Mouse (Mus musculus) heart, postnatal 36 days (tissue): Measurements from ENCODE around the gene Il27ra. TPM values are rescaled to one million over a fixed set of nuclear protein-coding genes. Genes with fewer than 3 reads are reported as not detected.

Experiments
- DNase-seq, 2 experiments: peaks; one replicate each; pipeline ENCODE4 v3.0.0; 2021 to 2022
- intact Hi-C: fragments of 180-260 bp; cut with DNase I; formaldehyde crosslinking; loops from one replicate; pipeline ENCODE4 v1.15.1; 2025
- total RNA-seq, 2 experiments: library from RNA; stranded (reverse); gene quantifications; 2 replicates each; pipeline ENCODE4 v1.2.3; 2021

Il27ra gene
- total RNA-seq = 1 to 10 TPM; 3.0 to 3.1 TPM

GRCm38 (mm10) chr8:84042066-84042947 lies at the start of gene Il27ra:
Gene Il27ra (minus strand): TSS chr8:84042589.
- intact Hi-C loops = loop anchor here (2.0 kb wide), 1 partner anchor 20 kb away; no protein-coding TSS in a partner anchor
- peak; percentile 78 for DNase-seq

- intact Hi-C loops = no loop called here
- no peak for DNase-seq
These were observed 48.2 kb upstream of the Il27ra start for GRCm38 (mm10) chr8:84090585-84090984.

DNA sequence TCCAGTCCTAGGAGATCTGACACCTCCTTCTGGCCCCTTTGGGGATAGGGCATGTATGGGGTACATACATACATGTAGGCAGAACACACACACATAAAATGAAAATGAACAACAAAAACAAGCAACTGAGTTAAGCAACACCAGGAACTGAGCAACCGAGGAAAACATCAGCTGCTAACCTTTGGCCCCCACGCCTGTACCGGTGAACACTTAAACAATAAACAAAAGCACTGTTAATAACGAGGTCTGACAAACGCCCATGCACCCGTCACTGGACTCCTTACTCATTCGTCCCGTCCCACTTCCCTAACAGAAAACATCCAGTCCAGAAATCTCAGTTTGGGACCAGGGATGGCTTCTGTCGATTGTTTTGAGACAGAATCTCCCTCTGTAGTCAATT lies 46.9 kb upstream of the Il27ra start:
- intact Hi-C loops = no loop called here
- no peak for DNase-seq

DNA sequence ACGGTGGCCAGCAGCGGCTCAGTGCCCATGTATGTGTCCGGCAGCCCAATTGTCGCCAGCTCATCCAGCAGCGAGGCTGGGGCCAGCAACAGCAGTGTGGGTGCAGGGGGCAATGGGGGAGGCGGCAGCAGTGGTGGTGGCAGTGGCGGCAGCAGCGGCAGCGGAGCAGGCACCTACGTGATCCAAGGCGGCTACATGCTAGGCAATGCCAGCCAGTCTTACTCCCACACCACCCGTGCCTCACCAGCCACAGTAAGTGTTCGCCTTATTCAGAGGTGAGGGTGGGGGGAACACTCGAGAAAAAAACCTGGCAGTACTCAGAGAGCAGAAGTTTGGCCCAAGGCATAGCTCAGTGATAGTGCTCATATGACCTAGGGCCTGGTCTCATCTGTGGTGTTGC lies 45.4 kb upstream of the Il27ra start:
- no peak for DNase-seq
- intact Hi-C loops = no loop called here

- intact Hi-C loops = no loop called here
- DNase-seq = no peak
These were observed 44.8 kb upstream of the Il27ra start for GRCm38 (mm10) chr8:84087156-84087555.

DNA sequence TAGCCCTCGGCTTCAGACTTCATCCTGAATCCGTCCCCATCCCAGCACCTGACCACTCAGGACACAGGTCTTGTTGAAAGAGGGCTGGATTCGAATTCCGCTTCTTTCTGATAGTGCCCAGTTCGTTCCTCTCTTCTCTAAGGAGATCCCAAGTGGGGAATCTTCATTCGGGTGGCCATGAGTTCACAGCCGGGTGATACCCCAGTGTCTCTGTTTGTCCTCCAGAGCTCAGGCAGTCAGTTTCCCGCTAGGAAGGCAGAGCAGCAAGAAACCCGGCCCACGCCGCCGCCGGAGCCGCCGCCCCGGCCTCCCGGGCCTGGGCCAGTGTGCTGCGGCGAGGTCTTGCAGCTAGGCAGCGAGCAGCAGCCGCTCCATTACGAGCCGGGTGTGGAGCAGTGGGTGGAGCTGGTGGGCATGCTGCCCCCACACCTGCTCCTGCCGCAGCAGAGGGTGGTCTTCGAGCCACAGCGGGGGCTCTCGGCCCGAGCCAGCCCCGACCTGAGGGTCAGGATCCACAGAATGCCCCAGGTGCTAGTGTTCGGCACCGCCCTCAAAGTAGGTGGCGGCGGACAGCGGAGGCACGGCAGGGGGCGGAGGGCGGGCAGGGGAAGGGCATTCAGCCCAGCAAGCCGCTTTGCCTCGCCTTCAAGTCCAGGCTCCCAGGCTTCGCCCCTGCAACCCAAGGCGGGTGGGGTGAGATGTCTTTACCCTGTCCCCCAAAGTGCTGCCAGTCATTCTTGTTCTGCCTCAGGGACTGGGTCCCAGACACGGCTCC lies 42.1 kb upstream of the Il27ra start:
- intact Hi-C loops = no loop called here

GRCm38 (mm10) chr8:84083829-84084241 lies 41.4 kb upstream of the Il27ra start:
- DNase-seq = peak in 1 of 2 experiments; percentile 30

More for the DNA sequence above, 42.1 kb upstream of the Il27ra start:
- DNase-seq = no peak

DNA sequence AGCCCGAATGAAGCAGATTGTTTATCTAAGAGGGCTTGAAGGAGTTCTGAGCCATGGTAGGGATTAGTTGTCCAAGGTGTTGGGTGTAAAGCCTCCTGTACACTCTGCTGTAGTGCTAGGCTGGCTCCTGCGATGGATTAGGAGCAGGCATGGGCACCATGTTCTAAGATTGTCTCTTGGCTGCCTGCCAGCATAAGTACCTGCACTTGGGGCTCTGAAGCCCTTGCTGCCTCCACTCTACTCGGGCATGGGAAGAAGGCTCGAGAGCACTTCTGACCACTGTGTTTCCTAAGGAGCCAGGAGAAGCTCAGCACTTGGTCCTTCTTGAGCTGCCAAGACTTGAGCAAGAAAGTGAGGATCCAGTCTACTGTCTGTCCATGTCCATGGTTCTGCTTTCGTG lies 36.8 kb upstream of the Il27ra start:
- intact Hi-C loops = no loop called here
- peak in 1 of 2 experiments; percentile 1 for DNase-seq

More at GRCm38 (mm10) chr8:84083829-84084241, 41.4 kb upstream of the Il27ra start:
- intact Hi-C loops = no loop called here

- intact Hi-C loops = no loop called here
- DNase-seq = no peak
These were observed 34.5 kb upstream of the Il27ra start for GRCm38 (mm10) chr8:84076849-84077248.

DNA sequence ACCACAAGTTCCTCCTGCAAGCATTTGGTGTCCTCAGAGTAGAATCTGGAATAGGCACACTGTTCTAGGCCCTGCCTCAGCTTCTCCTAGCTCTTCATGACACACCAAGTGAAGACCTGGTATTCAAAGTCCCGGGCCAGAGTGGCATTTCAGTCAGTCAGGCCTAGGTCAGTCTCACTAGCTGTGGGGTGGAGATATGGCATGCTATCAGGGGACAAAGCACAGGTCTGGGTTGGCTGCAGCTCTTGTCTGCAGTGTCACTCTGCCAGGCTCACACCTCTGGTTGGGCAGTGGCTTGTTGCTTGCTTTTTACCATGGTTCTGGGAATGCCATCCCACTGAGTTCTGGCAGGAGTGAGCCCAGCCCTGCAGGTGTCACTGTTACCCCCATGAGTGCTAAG lies 34.0 kb upstream of the Il27ra start:
- intact Hi-C loops = no loop called here
- no peak for DNase-seq

DNA sequence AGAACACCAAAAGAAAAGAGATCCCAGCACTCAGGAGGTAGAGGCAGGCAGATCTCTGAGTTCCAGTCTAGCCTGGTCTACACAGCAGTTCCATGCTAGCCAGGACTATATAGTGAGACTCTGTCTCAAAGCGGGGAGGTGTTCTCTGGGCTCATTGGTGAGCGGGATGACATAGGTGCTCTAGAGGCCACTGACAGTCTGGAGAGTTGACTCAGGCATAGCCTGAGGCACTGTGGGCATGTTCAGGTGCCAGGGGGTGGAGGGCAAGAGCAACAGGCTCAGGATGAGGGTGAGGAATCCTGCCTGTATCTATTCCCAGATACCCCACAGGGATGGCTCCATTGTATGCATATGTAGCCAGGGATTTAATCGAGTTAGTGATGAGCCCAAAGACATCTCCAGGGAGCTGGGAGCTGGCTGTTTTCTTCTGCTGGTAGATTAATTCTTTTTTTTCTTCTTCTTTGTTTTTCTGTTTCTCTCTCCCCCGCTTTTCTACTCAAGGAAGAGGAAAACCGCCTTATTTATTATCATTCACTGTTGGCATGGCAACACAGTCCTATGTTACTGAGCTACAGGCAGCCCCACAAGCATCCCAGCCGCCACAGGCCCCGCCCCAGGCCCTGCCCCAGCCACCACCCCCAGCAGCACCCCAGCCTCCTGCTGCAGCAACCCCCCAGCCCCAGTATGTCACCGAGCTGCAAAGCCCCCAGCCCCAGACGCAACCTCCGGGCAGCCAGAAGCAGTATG lies 31.0 kb upstream of the Il27ra start:
- no peak for DNase-seq
- intact Hi-C loops = no loop called here

- intact Hi-C loops = no loop called here
- DNase-seq = no peak
These were observed 29.9 kb upstream of the Il27ra start for GRCm38 (mm10) chr8:84072321-84072720.

- peak in 1 of 2 experiments; percentile 26 for DNase-seq
- intact Hi-C loops = loop anchor here (2.0 kb wide), 1 partner anchor 31 kb away; no protein-coding TSS in a partner anchor
These were observed 29.5 kb upstream of the Il27ra start for GRCm38 (mm10) chr8:84071921-84072320.

DNA sequence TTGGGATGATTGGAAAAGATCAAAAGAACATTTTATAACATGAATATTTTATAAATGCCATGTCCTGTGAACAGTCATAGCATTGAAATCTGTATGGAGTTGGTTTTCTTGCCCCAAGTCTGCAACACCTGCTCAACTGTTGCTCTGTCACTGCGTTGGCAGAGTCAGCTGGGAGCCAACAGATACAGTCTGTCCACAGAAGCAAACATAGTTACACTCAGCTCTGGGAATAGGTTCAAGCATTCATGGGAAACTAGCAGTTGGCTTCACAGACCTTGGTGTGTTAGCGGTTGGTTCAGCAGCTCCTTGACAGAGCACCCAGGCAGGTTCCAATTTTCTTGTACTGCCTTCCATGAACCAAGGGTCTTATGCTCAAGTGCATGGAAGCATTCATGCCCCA lies 28.3 kb upstream of the Il27ra start:
- intact Hi-C loops = loop anchor here (2.0 kb wide), 1 partner anchor 32 kb away; no protein-coding TSS in a partner anchor
- peak in 1 of 2 experiments; percentile 29 for DNase-seq

- intact Hi-C loops = loop anchor here (2.0 kb wide), 1 partner anchor 33 kb away; no protein-coding TSS in a partner anchor
- DNase-seq = no peak
These were observed 27.9 kb upstream of the Il27ra start for GRCm38 (mm10) chr8:84070241-84070640.

- DNase-seq = no peak
- intact Hi-C loops = loop anchor here (2.0 kb wide), 1 partner anchor 33 kb away; no protein-coding TSS in a partner anchor
These were observed 27.4 kb upstream of the Il27ra start for GRCm38 (mm10) chr8:84069750-84070149.

- intact Hi-C loops = no loop called here
- DNase-seq = no peak
These were observed 26.8 kb upstream of the Il27ra start for GRCm38 (mm10) chr8:84069169-84069568.

GRCm38 (mm10) chr8:84068316-84069035 lies 26.1 kb upstream of the Il27ra start:
- no peak for DNase-seq
- intact Hi-C loops = no loop called here

- DNase-seq = no peak
- intact Hi-C loops = loop anchor here (2.0 kb wide), 1 partner anchor 63 kb away; no protein-coding TSS in a partner anchor
These were observed 25.5 kb upstream of the Il27ra start for GRCm38 (mm10) chr8:84067911-84068310.
